Mouse (Mus musculus) lung, adult 2 months (tissue): ENCODE results near the gene Zfp606. TPM values are rescaled to one million over a fixed set of nuclear protein-coding genes. Genes with fewer than 3 reads are reported as not detected.

Experiments used
- DNase-seq: peaks from one replicate; pipeline ENCODE4 v3.0.0; 2022
- H3K4me1 ChIP-seq: fragments of 200-500 bp; 2 replicates; pipeline ENCODE4 v1.6.1; 2011; ENCODE audit warnings: low read length; ENCODE audit not compliant: control insufficient read depth, insufficient read depth
- H3K4me3 ChIP-seq: fragments of 200-500 bp; replicated peaks from 2 replicates; pipeline ENCODE3; 2011; ENCODE audit warnings: low read depth, mild to moderate bottlenecking, control low read depth, low read length; ENCODE audit errors: extremely low read depth
- CTCF ChIP-seq: fragments of 200-500 bp; IDR thresholded peaks from 2 replicates; pipeline ENCODE4 v1.5.1; 2011; ENCODE audit warnings: mild to moderate bottlenecking, low read length, control low read depth; ENCODE audit not compliant: insufficient read depth
- POLR2A ChIP-seq: fragments of 200-500 bp; IDR thresholded peaks from 2 replicates; pipeline ENCODE4 v1.6.1; 2011; ENCODE audit warnings: low read depth, mild to moderate bottlenecking, control low read depth, low read length, borderline replicate concordance; ENCODE audit errors: extremely low read depth
- WGBS: fragments of 180-500 bp; shearing (Covaris S2); methylation state at CpG from one replicate; pipeline ENCODE4 v1.1.7; 2018; 5-methylcytosine and 5-hydroxymethylcytosine counted together
- polyA plus RNA-seq: library from polyadenylated mRNA; depleted of rRNA; stranded (reverse); fragments of >200 nt; gene quantifications from 2 replicates; pipeline ENCODE4 v1.2.3, GENCODE M21; 2012; rRNA removed

Zfp606 gene
- polyA plus RNA-seq, result 2.8 and 3.3 TPM in 2 replicates

- under 1% methylated on average over 53 of the region's 53 CpGs for WGBS
- DNase-seq, result peak; percentile 77
- peaks cover 4% of the 10 kb centered on the region; the same call in 1 of the 2 replicates for H3K4me1 ChIP-seq
Observed at GRCm38 (mm10) chr7:12478158-12479008, at the start of gene Zfp606. Zfp606 (plus strand) TSS chr7:12478293.

GRCm38 (mm10) chr7:12479009-12479346 is 885 bp downstream of the Zfp606 start:
- DNase-seq, result no peak
- no peak for TF ChIP-seq CTCF
- TF ChIP-seq POLR2A, result no peak
- Histone ChIP-seq H3K4me3 (peak overlapping the region; percentile 96), H3K4me1 (peaks cover 4% of the 10 kb centered on the region; the same call in 1 of the 2 replicates)
- WGBS, result 3% methylated on average over 8 of the region's 8 CpGs

More at GRCm38 (mm10) chr7:12478158-12479008, at the start of gene Zfp606:
- H3K4me3 ChIP-seq, result peak within 1 kb of the TSS; percentile 96
- peak; percentile 67; the same call in 1 of the 2 replicates for TF ChIP-seq POLR2A
- TF ChIP-seq CTCF, result no peak

- Histone ChIP-seq H3K4me3 (no peak overlapping the region), H3K4me1 (peaks cover 4% of the 10 kb centered on the region; the same call in 1 of the 2 replicates)
- no peak for DNase-seq
- TF ChIP-seq CTCF, result no peak
- TF ChIP-seq POLR2A, result no peak
- 68% methylated on average over 4 of the region's 4 CpGs for WGBS
Observed at GRCm38 (mm10) chr7:12479525-12479924, 1.4 kb downstream of the Zfp606 start.

- H3K4me1 ChIP-seq, result peaks cover 4% of the 10 kb centered on the region; the same call in 1 of the 2 replicates
- TF ChIP-seq POLR2A (no peak), CTCF (no peak)
- WGBS, result 91% methylated on average over 6 of the region's 6 CpGs
- H3K4me3 ChIP-seq, result no peak overlapping the region
- DNase-seq, result no peak
Observed at GRCm38 (mm10) chr7:12483771-12484170, 5.7 kb downstream of the Zfp606 start.

- no peaks in the 10 kb centered on the region for H3K4me1 ChIP-seq
- TF ChIP-seq CTCF (no peak), POLR2A (no peak)
- WGBS, result 88% methylated on average over 1 of the region's 1 CpGs
- H3K4me3 ChIP-seq, result no peak overlapping the region
- DNase-seq, result no peak
Observed at GRCm38 (mm10) chr7:12485956-12486355, 7.9 kb downstream of the Zfp606 start.

GRCm38 (mm10) chr7:12486691-12487090 is 8.6 kb downstream of the Zfp606 start:
- no peaks in the 10 kb centered on the region for H3K4me1 ChIP-seq

GRCm38 (mm10) chr7:12510913-12511312 is 32.8 kb downstream of the Zfp606 start:
- TF ChIP-seq CTCF (no peak), POLR2A (no peak)
- 47% methylated on average over 1 of the region's 1 CpGs for WGBS
- no peak overlapping the region for H3K4me3 ChIP-seq

More at GRCm38 (mm10) chr7:12486691-12487090, 8.6 kb downstream of the Zfp606 start:
- DNase-seq, result no peak
- no peak for TF ChIP-seq CTCF
- TF ChIP-seq POLR2A, result no peak
- no peak overlapping the region for H3K4me3 ChIP-seq

GRCm38 (mm10) chr7:12512217-12512616 is 34.1 kb downstream of the Zfp606 start, which contains the start of gene 2900092C05Rik:
2900092C05Rik (plus strand) TSS chr7:12512517.
- WGBS, result 48% methylated on average over 2 of the region's 2 CpGs

More at GRCm38 (mm10) chr7:12510913-12511312, 32.8 kb downstream of the Zfp606 start:
- DNase-seq, result no peak
- no peaks in the 10 kb centered on the region for H3K4me1 ChIP-seq

More at GRCm38 (mm10) chr7:12512217-12512616, 34.1 kb downstream of the Zfp606 start, which contains the start of gene 2900092C05Rik:
- TF ChIP-seq POLR2A (no peak), CTCF (no peak)
- no peak for DNase-seq
- Histone ChIP-seq H3K4me1 (no peaks in the 10 kb centered on the region), H3K4me3 (no peak within 1 kb of the TSS)

Other genes starting within 250 kb of the Zfp606 start
- not detected in 2 replicates for gene Vmn1r81, start 210.0 kb upstream of the Zfp606 start, polyA plus RNA-seq
- not detected in 2 replicates for gene Vmn1r82, start 177.9 kb upstream of the Zfp606 start, polyA plus RNA-seq
- gene Vmn1r83, start 148.8 kb upstream of the Zfp606 start, polyA plus RNA-seq, result not detected in 2 replicates
- not detected in 2 replicates for gene Vmn1r84, start 109.0 kb upstream of the Zfp606 start, polyA plus RNA-seq
- gene Zfp551, start 55.5 kb upstream of the Zfp606 start, polyA plus RNA-seq, result 0.51 and 0.81 TPM in 2 replicates
- not detected in 2 replicates for gene 2900092C05Rik, start 34.2 kb downstream of the Zfp606 start, polyA plus RNA-seq
- gene Vmn2r53, start 130.5 kb downstream of the Zfp606 start, polyA plus RNA-seq, result not detected in 2 replicates
- not detected in 2 replicates for gene Vmn2r54, start 162.0 kb downstream of the Zfp606 start, polyA plus RNA-seq
- not detected in 2 replicates for gene Vmn2r55, start 206.7 kb downstream of the Zfp606 start, polyA plus RNA-seq